Mouse (Mus musculus) macrophage (primary cell): Measurements from ENCODE around the gene Zmynd10. TPM values are rescaled to one million over a fixed set of nuclear protein-coding genes. Genes with fewer than 3 reads are reported as not detected.

ENCODE experiments used
- H3K27ac ChIP-seq: fragments of 350-480 bp; formaldehyde crosslinking; 2 replicates; pipeline ENCODE4 v1.9.0; 2021
- H3K36me3 ChIP-seq: fragments of 350-480 bp; formaldehyde crosslinking; 2 replicates; pipeline ENCODE4 v1.9.0; 2021; ENCODE audit errors: inconsistent target
- H3K4me3 ChIP-seq: fragments of 350-480 bp; formaldehyde crosslinking; 2 replicates; pipeline ENCODE4 v1.9.0; 2021; ENCODE audit errors: inconsistent target
- H3K79me2 ChIP-seq: fragments of 350-480 bp; formaldehyde crosslinking; 2 replicates; pipeline ENCODE4 v1.9.0; 2021; ENCODE audit errors: inconsistent target
- WGBS: methylation state at CpG from one replicate; pipeline ENCODE4 v1.1.7; 2026; ENCODE audit warnings: inconsistent platforms; ENCODE audit not compliant: missing documents; 5-methylcytosine and 5-hydroxymethylcytosine counted together
- polyA plus RNA-seq: library from polyadenylated mRNA; stranded (reverse); fragments of 250-400 nt; gene quantifications from 3 replicates; pipeline ENCODE4 v1.2.4, GENCODE M21; 2018; ENCODE audit warnings: inconsistent platforms
- total RNA-seq, 78 experiments: library from RNA; depleted of rRNA; stranded (reverse); fragments of 250-400 nt; gene quantifications; 1 replicate in 9 of 78; 2 replicates in 24 of 78; 3 replicates in 43 of 78; 4 replicates in 2 of 78; pipeline ENCODE4 v1.2.4; 2018; ENCODE audit warnings: inconsistent platforms in 56 of 78

Zmynd10 gene
- total RNA-seq (2018; cell fraction: chromatin; rRNA removed): not detected
- total RNA-seq (2018; cell fraction: cytosol; rRNA removed): not detected
- not detected for total RNA-seq (2018; cell fraction: nucleus; rRNA removed)
- not detected in 3 replicates for polyA plus RNA-seq

- H3K36me3 ChIP-seq: peaks cover 15% of the 10 kb centered on the region
- no peaks in the 10 kb centered on the region; the same call in 1 of the 2 replicates for H3K79me2 ChIP-seq
- no peak within 1 kb of the TSS for H3K27ac ChIP-seq
- no peak within 1 kb of the TSS for H3K4me3 ChIP-seq
- WGBS: 2% methylated on average over 20 of the region's 20 CpGs
Measured at GRCm38 (mm10) chr9:107547026-107547425, at the start of gene Zmynd10. Gene Zmynd10 (plus strand): TSS chr9:107547298.

GRCm38 (mm10) chr9:107500708-107501286 lies 46.3 kb upstream of the Zmynd10 start:
- Histone ChIP-seq H3K4me3 (no peak overlapping the region), H3K36me3 (no peaks in the 10 kb centered on the region), H3K27ac (no peak overlapping the region), H3K79me2 (no peaks in the 10 kb centered on the region)
- WGBS: 87% methylated on average over 3 of the region's 3 CpGs

GRCm38 (mm10) chr9:107502131-107502846 lies 44.8 kb upstream of the Zmynd10 start:
- Histone ChIP-seq H3K36me3 (no peaks in the 10 kb centered on the region), H3K79me2 (no peaks in the 10 kb centered on the region), H3K27ac (no peak overlapping the region), H3K4me3 (no peak overlapping the region)
- WGBS: 89% methylated on average over 12 of the region's 12 CpGs

- no peak overlapping the region for H3K27ac ChIP-seq
- no peaks in the 10 kb centered on the region for H3K79me2 ChIP-seq
- no peak overlapping the region for H3K4me3 ChIP-seq
- WGBS: 89% methylated on average over 19 of the region's 19 CpGs
- H3K36me3 ChIP-seq: no peaks in the 10 kb centered on the region
Measured at GRCm38 (mm10) chr9:107504662-107505537, 42.2 kb upstream of the Zmynd10 start.

GRCm38 (mm10) chr9:107508266-107508665 lies 38.8 kb upstream of the Zmynd10 start:
- Histone ChIP-seq H3K79me2 (no peaks in the 10 kb centered on the region), H3K27ac (no peak overlapping the region), H3K4me3 (no peak overlapping the region), H3K36me3 (no peaks in the 10 kb centered on the region)
- 51% methylated on average over 9 of the region's 10 CpGs for WGBS

GRCm38 (mm10) chr9:107510384-107511100 lies 36.6 kb upstream of the Zmynd10 start:
- H3K36me3 ChIP-seq: no peaks in the 10 kb centered on the region
- H3K4me3 ChIP-seq: no peak overlapping the region
- WGBS: 83% methylated on average over 14 of the region's 14 CpGs
- H3K27ac ChIP-seq: no peak overlapping the region
- H3K79me2 ChIP-seq: no peaks in the 10 kb centered on the region

GRCm38 (mm10) chr9:107511436-107511835 lies 35.7 kb upstream of the Zmynd10 start:
- H3K27ac ChIP-seq: no peak overlapping the region
- 81% methylated on average over 8 of the region's 8 CpGs for WGBS
- no peaks in the 10 kb centered on the region for H3K79me2 ChIP-seq
- no peaks in the 10 kb centered on the region for H3K36me3 ChIP-seq
- H3K4me3 ChIP-seq: no peak overlapping the region

- 92% methylated on average over 15 of the region's 16 CpGs for WGBS
- H3K79me2 ChIP-seq: no peaks in the 10 kb centered on the region
- no peak overlapping the region for H3K27ac ChIP-seq
Measured at GRCm38 (mm10) chr9:107512326-107512725, 34.8 kb upstream of the Zmynd10 start.

GRCm38 (mm10) chr9:107514303-107514955 lies 32.7 kb upstream of the Zmynd10 start:
- Histone ChIP-seq H3K4me3 (no peak overlapping the region), H3K27ac (no peak overlapping the region), H3K79me2 (no peaks in the 10 kb centered on the region), H3K36me3 (no peaks in the 10 kb centered on the region)
- WGBS: 26% methylated on average over 14 of the region's 14 CpGs

More at GRCm38 (mm10) chr9:107512326-107512725, 34.8 kb upstream of the Zmynd10 start:
- Histone ChIP-seq H3K36me3 (no peaks in the 10 kb centered on the region), H3K4me3 (no peak overlapping the region)

GRCm38 (mm10) chr9:107520331-107520730 lies 26.8 kb upstream of the Zmynd10 start:
- no peak overlapping the region for H3K27ac ChIP-seq
- no peaks in the 10 kb centered on the region for H3K36me3 ChIP-seq
- H3K4me3 ChIP-seq: no peak overlapping the region
- no peaks in the 10 kb centered on the region for H3K79me2 ChIP-seq
- WGBS: 93% methylated on average over 6 of the region's 6 CpGs

GRCm38 (mm10) chr9:107521190-107521589 lies 25.9 kb upstream of the Zmynd10 start:
- H3K4me3 ChIP-seq: no peak overlapping the region
- no peaks in the 10 kb centered on the region for H3K79me2 ChIP-seq
- no peaks in the 10 kb centered on the region for H3K36me3 ChIP-seq
- H3K27ac ChIP-seq: no peak overlapping the region
- WGBS: 15% methylated on average over 5 of the region's 5 CpGs

- H3K4me3 ChIP-seq: no peak overlapping the region
- 15% methylated on average over 25 of the region's 25 CpGs for WGBS
- H3K27ac ChIP-seq: no peak overlapping the region
- no peaks in the 10 kb centered on the region for H3K36me3 ChIP-seq
- no peaks in the 10 kb centered on the region for H3K79me2 ChIP-seq
Measured at GRCm38 (mm10) chr9:107521711-107522399, 25.2 kb upstream of the Zmynd10 start.

GRCm38 (mm10) chr9:107522400-107522711 lies 24.7 kb upstream of the Zmynd10 start:
- Histone ChIP-seq H3K27ac (no peak overlapping the region), H3K79me2 (no peaks in the 10 kb centered on the region), H3K4me3 (no peak overlapping the region), H3K36me3 (no peaks in the 10 kb centered on the region)
- WGBS: 48% methylated on average over 2 of the region's 2 CpGs
